Mouse (Mus musculus): ENCODE data around the gene Slc5a2.

Gene Slc5a2

DNA sequence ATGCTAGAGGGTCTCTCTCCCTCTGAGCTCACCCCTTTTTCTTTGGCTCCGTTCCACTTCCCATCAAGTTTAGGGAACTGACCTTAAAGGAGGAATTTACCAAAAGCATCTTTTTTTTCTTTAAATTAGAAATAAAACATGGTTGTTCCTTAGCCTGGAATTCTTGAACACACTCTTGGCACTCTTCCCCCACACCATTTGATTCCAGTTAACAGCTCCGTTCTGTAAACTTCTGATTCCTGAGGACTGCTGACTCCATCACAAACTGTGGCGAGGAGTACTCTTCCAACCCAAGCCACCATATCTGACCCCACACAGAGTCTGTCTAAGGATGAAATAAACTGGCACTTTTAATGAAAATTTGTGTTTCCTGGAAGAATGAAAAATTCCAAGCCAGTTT lies 35.5 kb downstream of the Slc5a2 start:
- no peak for DNase-seq (ENCODE audit: low spot score)

DNA sequence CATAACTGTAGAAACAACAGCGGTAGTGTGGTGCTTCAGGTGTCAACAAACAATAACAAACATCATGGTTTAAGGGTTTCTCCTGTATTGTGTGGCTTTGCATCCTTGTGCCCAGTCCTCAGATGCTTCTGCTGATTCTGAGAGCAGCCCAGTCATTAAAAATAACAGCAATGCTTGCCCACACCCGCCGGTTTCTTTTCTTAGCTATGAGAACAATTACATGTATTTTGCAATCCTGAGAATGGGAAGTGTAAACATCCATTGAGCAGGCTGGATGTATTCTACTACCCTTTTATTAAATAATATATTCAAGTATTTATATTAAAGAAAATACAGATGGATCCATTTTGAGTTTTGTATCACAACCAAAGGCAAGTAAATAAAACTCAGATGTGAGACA lies 36.7 kb downstream of the Slc5a2 start:
- no peak for DNase-seq (ENCODE audit: low spot score)

DNA sequence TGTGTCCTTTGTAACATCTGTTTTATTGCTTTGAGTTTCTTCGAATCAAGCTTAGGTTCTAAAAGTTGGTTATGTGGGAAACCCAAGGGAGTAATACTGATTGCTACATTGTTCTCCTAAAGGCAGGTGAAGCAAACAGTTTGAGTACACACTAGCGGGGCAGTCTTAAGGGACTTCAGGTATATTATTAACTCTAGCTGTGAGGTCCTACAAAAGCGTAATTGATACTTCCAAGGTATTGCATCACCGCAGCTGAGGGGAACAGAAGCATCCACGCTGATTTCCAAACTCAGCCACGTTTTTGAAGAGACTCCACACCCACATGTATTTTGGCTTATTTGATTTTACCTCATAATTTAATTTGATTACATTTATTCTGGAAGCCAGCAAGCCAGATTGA lies 38.7 kb downstream of the Slc5a2 start:
- no peak for DNase-seq (ENCODE audit: low spot score)

DNA sequence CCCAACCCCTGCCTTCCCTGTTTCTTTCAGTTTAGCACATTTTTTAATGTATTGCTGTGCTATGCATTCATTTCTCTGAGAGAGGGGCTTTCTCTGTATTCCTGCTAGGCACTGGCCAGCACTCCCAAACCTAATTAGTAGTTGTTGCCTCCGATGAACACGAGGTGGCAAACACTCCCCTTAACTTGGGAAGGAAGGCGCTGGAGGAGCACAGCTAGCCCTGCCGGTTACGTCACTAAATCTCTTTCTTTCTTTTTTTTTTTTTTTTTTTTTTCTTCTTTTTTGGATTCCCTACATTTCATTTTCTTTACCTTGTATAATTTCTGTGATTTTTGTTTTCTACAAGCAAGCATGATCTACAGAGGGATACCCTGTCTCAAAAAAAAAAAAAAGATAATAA lies 39.5 kb downstream of the Slc5a2 start:
- peak; percentile 75 for DNase-seq (ENCODE audit: low spot score)

DNA sequence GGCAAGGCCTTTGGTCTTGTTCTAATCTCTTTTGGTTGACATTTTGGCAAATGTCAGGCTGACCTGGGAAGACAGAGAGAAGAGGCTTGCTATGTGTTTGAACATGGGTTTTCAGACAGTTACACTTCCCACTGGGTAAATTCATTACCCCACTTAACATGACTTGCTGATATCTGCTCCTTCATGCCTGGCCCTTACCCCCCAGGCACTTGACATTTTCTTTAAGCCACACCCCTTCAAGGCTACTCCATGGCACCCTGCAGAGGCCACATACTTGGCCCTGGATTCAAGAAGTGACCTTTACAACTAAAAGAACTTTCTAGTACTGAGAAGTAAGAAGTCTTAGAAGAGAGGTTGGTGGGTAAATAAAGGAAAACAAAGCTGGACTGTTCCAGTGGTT lies 42.4 kb downstream of the Slc5a2 start:
- no peak for DNase-seq (ENCODE audit: low spot score)

DNA sequence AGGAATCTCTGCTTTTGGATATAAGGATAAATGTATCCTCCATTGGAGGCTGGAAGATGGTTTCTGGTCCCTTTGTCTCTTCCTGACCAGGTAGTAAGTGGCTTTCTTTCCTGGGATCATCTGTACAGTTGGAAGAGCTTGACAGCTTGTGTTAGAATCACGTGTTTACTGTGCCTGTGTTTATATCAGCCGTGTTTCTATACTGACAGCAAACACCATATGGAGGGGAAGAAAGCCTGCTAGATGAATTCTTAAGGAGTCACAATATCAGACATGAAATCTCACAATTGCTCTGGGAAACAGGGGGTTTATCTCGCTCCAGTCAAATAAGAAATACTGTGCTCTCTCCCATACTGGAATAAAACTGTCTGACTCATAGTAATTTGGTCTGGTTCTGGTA lies 43.8 kb downstream of the Slc5a2 start:
- DNase-seq (ENCODE audit: low spot score) = no peak

DNA sequence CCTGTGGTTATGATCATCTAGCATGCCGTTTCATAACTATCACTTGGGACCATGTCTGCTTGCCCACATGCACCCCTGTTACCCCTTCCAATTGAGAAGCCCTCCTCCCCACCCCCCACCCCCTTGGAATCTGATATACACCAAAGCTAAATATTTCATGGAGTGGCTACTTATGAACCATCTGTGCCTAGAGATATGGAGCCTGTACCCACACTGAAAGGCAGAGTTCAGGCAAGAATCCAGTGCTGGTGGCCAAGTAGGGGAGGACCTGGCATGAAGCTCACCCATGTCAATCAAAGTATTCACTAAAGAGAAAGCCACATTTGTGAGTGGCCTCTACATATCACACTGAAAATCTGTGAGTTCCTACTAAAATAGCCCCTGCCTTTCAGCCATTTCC lies 44.3 kb downstream of the Slc5a2 start:
- DNase-seq (ENCODE audit: low spot score) = peak; percentile 80

DNA sequence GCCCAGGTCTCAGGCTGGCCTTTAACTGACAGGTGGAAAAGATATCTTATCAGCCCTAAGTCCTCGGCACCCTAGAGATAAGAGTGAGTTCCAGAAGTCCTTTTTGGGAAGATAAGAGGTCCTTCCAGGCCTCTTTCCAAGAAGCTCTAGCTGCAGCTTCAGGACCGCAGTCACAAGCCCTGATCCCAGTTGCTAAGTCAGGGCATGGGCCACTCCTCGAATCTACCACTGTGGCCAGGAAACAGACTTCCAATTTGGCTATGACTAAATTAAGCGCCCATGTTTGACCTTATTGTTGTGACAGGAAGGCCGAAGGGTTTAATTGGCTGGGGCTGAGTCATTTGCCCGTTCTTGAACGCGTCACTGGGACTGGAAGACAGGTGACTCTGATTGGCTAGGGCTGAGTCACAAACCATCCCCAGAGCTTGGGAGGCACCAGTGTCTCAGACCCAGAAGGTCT lies 44.8 kb downstream of the Slc5a2 start:
- peak; percentile 26 for DNase-seq (ENCODE audit: low spot score)

DNA sequence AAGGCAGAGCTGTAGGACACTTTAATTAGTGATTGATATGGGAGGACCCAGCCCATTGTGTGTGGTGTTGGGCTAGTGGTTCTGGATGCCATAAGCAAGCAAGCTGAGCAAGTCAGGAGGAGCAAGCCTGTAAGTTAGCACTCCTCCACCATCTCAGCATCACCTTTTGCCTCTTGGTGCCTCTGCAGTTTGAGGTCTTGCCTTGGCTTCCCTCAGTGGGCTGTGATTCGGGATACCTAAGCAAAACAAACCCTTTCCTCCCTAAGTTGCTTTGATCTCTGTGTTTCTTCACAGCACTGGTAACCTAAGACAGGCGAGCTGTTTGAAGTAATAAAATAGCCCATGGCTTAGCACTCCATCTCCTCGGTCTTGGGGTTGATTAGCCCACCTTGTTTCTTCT lies 45.8 kb downstream of the Slc5a2 start:
- no peak for DNase-seq (ENCODE audit: low spot score)

DNA sequence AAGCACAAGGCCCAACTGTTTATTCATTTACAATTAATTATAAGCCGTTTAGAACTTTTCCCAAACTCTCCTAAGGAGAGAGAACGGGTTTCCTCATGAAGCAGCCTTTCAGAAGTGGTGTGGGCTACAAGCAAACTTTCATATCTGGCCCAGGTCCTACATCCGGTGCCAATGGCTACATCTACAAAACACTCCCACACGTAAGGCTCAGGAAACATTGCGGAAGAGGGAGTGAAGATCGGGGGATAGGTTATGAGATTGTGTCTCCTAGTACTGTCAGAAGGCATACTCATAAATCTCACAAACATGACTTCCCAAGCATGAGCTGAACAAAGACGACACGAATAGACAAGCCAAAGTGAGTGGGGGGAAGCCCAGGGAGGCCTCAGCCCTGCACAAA lies 46.4 kb downstream of the Slc5a2 start:
- peak; percentile 23 for DNase-seq (ENCODE audit: low spot score)

DNA sequence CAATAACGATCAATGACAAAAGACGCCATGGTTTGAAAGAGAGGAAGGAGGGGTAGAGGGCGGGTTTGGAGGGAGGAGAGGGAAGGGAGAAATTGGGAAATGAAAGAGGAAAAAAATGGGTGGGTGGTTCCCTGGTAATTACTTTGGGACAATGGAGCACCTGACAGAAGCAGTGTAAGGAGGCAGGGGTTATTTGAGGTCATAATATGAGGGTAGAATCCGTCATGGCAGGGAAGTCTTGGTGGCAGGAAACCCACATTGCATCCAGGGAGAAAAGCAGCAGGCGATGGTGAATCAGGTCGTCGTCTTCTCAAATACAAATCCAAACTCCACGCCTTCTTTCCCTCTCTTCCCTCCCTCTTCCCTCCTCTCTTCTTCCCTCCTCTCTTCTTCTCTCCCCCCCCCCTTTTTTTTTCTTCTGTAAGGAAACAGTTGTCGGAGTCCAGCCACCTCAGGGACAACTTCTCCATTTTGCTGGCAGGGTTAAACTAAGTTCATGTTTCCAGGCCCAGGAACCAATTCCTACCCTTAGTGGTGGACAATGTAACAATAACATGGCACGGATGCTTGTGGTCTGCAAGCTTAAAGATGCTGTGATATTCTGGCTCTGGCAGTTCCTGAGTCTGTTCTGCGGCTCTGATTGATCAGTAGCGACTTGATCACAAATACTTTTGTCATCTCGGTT lies 47.1 kb downstream of the Slc5a2 start:
- no peak for DNase-seq (ENCODE audit: low spot score)

DNA sequence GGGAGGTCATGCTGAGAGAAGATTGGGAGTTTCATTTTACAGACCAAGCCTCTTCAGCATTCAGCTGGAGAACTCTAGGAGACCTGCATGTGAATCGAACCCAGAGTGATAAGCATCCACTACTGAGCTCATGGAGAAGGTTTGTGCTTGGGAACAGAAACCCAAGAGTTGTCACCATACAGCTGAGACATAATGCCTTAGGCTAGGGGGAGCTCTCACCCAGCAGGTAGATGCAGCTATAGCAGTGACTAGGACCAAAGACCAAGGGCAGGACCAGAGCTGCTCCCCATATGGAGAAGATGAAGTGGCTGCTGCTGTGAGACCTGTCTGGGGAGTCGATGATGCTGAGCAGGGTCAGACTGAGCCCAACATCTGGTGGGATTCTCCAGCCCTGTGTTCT lies 48.1 kb downstream of the Slc5a2 start:
- DNase-seq (ENCODE audit: low spot score) = no peak

DNA sequence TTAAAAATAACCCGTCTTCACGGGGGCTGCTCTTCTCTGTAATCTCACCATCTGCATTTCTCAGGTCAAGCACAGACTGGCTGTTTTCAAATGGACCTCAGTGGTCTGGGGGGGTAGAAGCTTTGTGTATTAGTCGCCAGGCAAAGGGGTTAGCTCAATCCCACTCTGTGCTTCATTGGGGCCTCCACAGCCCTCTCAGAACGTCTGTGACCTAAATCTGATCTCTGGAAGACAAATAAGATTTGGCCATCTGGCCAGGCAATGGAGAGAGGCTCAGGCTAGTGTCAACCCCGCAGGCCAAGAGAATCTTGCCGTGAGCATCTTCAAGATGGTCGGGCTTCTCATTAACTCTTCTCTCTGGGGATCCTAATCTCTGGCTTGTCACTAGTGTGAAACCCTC lies 49.0 kb downstream of the Slc5a2 start:
- DNase-seq (ENCODE audit: low spot score) = no peak

DNA sequence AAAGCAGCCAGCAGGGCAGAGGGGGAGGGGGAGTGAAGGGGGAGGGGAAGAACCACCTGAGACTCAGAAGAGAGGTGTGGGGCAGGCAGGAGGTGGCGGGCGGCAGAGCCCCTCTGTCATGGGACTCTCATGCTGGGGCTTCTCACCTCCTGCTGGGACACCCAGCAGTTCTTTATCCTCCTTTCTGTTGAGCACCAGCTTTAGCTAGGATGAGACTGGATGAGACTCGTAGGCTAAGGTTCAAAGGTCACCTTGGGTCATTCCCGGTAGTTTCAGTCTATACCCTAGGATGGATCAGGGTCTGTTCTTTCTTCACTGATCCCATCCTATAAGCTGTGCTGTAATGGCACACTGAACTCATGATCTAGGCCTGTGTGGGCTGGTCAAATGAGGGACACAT lies 51.6 kb downstream of the Slc5a2 start:
- DNase-seq (ENCODE audit: low spot score) = no peak

DNA sequence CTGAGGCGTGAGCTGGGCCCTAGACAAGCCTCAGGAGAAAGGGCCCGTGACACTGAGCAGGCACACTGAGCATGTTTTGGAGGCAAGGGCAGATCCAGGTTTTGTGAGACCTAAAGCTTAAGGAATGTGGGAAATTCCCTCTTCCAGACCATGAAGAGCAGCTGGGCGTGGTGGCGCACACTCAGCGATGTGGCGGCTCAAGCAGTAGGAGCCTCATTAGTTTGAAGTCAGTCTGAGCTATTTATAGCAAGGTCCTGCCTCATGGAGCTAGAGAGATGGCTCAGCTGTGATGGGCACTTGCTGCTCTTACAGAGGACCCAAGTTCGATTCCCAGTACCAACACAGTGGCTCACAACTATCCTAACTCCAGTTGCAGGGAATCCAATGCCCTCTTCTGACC lies 53.7 kb downstream of the Slc5a2 start:
- DNase-seq (ENCODE audit: low spot score) = no peak

DNA sequence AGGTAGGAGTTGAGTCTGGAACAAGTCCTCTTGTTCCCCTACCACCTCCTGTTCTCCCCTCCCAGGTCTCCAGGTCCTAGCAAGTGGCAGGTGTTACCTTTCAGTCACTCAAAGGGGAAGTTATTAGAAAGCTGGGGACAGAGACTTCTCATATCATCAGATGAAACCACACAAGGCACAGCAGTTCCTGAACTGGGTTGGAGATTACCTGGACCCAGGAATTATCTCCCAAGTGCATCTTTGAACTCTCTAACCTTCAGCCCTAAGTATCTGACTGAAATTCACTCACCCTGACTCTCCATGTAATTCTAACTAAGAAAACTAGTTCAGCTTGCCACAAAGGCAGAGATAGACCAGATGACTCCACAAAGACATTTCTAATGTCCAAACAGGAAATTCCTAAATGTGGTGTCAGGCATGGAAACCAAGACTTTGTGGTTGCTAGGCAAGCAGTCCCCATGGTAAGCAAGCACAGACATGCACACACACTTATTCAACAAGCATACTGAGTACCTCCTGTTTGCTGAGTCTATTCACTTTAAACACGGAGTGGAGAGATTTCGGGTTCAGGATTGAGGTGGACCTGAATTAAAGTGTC lies 54.9 kb downstream of the Slc5a2 start:
- no peak for DNase-seq (ENCODE audit: low spot score)

DNA sequence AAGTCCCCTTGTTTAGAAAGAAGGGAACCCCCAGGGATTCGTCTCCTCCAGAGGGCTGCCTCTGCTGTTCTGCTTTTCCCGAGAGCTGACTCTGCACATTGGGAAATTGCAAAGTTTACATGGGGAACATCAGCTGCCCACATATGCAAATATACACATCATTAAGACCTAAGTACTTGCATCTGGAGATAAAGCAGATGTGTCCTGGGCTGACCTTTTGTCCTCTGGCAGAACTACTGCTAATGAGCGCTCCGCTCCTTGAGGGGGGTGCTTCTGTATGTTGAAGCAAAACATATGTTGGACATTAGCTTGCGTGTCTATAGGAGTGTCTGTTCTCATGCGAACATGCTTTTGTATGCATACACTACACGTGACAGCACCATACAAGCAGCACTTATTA lies 55.8 kb downstream of the Slc5a2 start:
- DNase-seq (ENCODE audit: low spot score) = no peak

Data from adipocyte (in vitro differentiated cells).